Mouse (Mus musculus): ENCODE measurements around the gene Spsb4.

DNA sequence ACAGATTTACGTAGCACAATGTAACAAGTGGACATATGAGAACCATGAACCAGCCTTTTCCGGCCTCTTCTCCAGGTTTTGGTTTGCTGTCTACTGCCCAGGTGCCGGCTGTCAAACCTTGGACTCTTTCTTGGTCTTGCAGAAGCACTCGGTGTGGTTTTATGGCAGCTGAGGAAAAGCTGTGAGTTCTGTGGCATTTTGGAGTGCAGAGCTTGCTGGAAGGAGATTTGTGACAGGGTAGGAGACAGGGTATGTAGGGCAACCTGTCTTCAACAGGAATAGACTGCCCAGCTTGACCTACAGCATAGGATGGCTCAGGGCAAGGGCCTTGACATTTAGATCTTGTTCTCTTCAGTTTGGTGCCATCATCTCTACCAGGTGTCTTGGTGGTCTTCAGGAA lies 4.3 kb upstream of the Spsb4 start:
- TF ChIP-seq CHD2 (IDR thresholded peaks at IDR 0.05; ENCODE audit: low read length), result no peak
- no peak for TF ChIP-seq ELF1 (IDR thresholded peaks at IDR 0.05; ENCODE audit: low read depth, low read length)
- TF ChIP-seq HCFC1 (IDR thresholded peaks at IDR 0.05; ENCODE audit: low read depth, low read length), result no peak
- no peak for TF ChIP-seq POLR2A (IDR thresholded peaks at IDR 0.05; ENCODE audit: control insufficient read depth in 1 of 2, insufficient read depth in 1 of 2, low read depth in 1 of 2, low read length in 2 of 2, poor library complexity in 1 of 2)
- TF ChIP-seq NRF1 (IDR thresholded peaks at IDR 0.05; ENCODE audit: insufficient read depth, low read depth, low read length, poor library complexity, severe bottlenecking), result no peak
- no peak for TF ChIP-seq NELFE (IDR thresholded peaks at IDR 0.05; ENCODE audit: low read depth, low read length)
- no peak for TF ChIP-seq GATA1 (IDR thresholded peaks at IDR 0.05; ENCODE audit: low read depth, low read length)
- no peak for TF ChIP-seq MXI1 (IDR thresholded peaks at IDR 0.05; ENCODE audit: low read depth, low read length)
- TF ChIP-seq USF1 (IDR thresholded peaks at IDR 0.05; ENCODE audit: low read depth, low read length), result no peak

All from MEL (cell line).